Comparison of ENCODE assay signal across 9 mouse cellular contexts in the genomic region with DNA sequence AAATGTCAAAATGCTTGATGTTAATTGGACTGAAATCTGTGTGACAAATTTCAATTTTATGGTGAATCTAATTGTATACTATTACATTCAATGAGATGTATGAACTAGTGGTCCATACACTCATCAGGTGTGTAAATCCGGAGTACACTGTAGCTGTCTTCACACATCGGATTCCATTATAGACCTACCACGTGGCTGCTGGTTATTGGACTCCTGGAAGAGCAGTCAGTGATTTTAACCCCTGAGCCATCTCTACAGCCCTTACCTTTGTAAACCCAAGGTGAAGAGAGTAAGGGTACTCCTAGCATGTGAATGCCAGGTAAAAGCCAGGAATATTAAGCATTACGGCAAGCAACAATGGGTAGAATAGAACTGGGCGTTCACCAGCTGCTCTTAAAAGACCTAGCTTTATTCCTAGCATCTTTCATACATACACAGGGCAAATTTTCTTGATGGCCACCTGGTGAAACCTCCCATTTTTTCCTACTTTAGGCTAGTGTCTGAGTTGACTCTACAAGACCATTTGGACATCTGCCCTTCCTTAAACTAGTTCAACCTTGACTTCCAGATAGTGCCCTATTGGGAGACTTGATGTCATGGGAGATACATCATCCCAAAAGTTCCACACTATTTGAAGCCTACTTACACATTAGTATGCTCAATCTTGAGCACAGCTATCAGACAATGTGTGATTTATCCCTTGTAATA. TPM values are rescaled to one million over a fixed set of nuclear protein-coding genes. Genes with fewer than 3 reads are reported as not detected.
DNase-seq lines count a peak whose midpoint lies in the region; ATAC-seq and TF ChIP-seq lines count a peak whose summit lies in the region.
"Had no signal": no experiment of that assay in that cellular context is flagged by ENCODE, and none has a peak within 500 bp of the region (broad histone marks: within the 10 kb centered on the region; RNA-seq: fewer than 3 reads in every experiment).

No protein-coding gene starts in this region.

- peaks cover 46 to 61% of the 10 kb centered on the region in 2 experiments for H3K36me3 ChIP-seq in CH12.LX (replicated peaks in 1 of 2; ENCODE audit: control insufficient read depth in 1 of 2, insufficient read depth in 1 of 2, low read length in 1 of 2)
- H3K36me3 ChIP-seq in forebrain, embryonic 16.5 days (ENCODE audit: control insufficient read depth, insufficient read depth), result peaks cover 33% of the 10 kb centered on the region

- dilution Hi-C loops in CH12.LX (cut with MboI; ENCODE audit: extremely low pct_ligation_motif_present, extremely low pct_unique_long_range_greater_than_20kb, low sequenced_read_pairs), result no loop called here

- no peak overlapping the region for H3K4me3 ChIP-seq in CH12.LX (replicated peaks in 1 of 3; ENCODE audit: low read depth in 2 of 3, low read length in 2 of 3, poor library complexity in 1 of 3)
- no peak overlapping the region for H3K4me3 ChIP-seq in forebrain, embryonic 16.5 days (replicated peaks; ENCODE audit: low read length)

- no peak for TF ChIP-seq EP300 in CH12.LX (IDR thresholded peaks at IDR 0.05; ENCODE audit: low read length)

- H3K9me3 ChIP-seq in CH12.LX (replicated peaks; ENCODE audit: low read length), result no peaks in the 10 kb centered on the region
- H3K9me3 ChIP-seq in forebrain, embryonic 16.5 days (ENCODE audit: control insufficient read depth, low read length), result no peaks in the 10 kb centered on the region

- in situ Hi-C loops in CH12.LX (cut with MboI; ENCODE audit: low pct_ligation_motif_present, low pct_unique_long_range_greater_than_20kb, low sequenced_read_pairs), result no loop called here

- no peak overlapping the region for H3K27ac ChIP-seq in CH12.LX (ENCODE audit: insufficient read depth, low read depth)
- H3K27ac ChIP-seq in forebrain, embryonic 16.5 days (ENCODE audit: low read length), result no peak overlapping the region

- no peak overlapping the region for H3K9ac ChIP-seq in CH12.LX (ENCODE audit: insufficient read depth, low read depth)
- H3K9ac ChIP-seq in forebrain, embryonic 16.5 days (replicated peaks; ENCODE audit: low read depth, low read length), result no peak overlapping the region

- H3K4me1 ChIP-seq in CH12.LX (ENCODE audit: control insufficient read depth in 1 of 2, insufficient read depth in 2 of 2), result peaks cover 0 to 26% of the 10 kb centered on the region in 2 experiments; a peak in 2 of 4 replicates
- H3K4me1 ChIP-seq in forebrain, embryonic 16.5 days (replicated peaks; ENCODE audit: control insufficient read depth, insufficient read depth, low read length), result peaks cover 3% of the 10 kb centered on the region; the same call in 1 of the 2 replicates

- peaks cover 11% of the 10 kb centered on the region for H3K79me2 ChIP-seq in CH12.LX (replicated peaks; ENCODE audit: control insufficient read depth, extremely low read depth, insufficient read depth, poor library complexity, severe bottlenecking)

- 34% methylated on average over 5 of the region's 5 CpGs for WGBS in forebrain, embryonic 16.5 days

- DNase-seq in 3T3-L1 (ENCODE audit: low read depth, low spot score) (peak; percentile 73), CH12.LX (ENCODE audit: extremely low read depth) (peak; percentile 55)
- DNase-seq in natural killer cell, adult 2 months (ENCODE audit: low spot score in 2 of 2), result no peak
- DNase-seq in thymus, postnatal 0 days (ENCODE audit: low spot score), result no peak
- DNase-seq in left cerebral cortex, adult 9 months (ENCODE audit: low spot score in 2 of 2), result no peak
- DNase-seq: kidney, postnatal 36 days had no signal

- TF ChIP-seq CTCF in CH12.LX (conservative IDR thresholded peaks at IDR 0.05 in 1 of 2, IDR thresholded peaks at IDR 0.05 in 1 of 2; ENCODE audit: low read depth in 2 of 2, low read length in 2 of 2), result no peak

- peak; percentile 56 for TF ChIP-seq POLR2A in CH12.LX (IDR thresholded peaks at IDR 0.05; ENCODE audit: low read depth, low read length)

- no peak for TF ChIP-seq RAD21 in CH12.LX (IDR thresholded peaks at IDR 0.05; ENCODE audit: low read depth, low read length)

- no peaks in the 10 kb centered on the region for H3K27me3 ChIP-seq in CH12.LX (replicated peaks)
- no peaks in the 10 kb centered on the region for H3K27me3 ChIP-seq in forebrain, embryonic 16.5 days (replicated peaks; ENCODE audit: control insufficient read depth, insufficient read depth, low read length)

- H3K4me2 ChIP-seq in CH12.LX (ENCODE audit: insufficient read depth, low read depth, poor library complexity, severe bottlenecking), result no peak overlapping the region
- no peak overlapping the region for H3K4me2 ChIP-seq in forebrain, embryonic 16.5 days (ENCODE audit: low read length)

- ATAC-seq in forebrain, embryonic 16.5 days, result peak; percentile 19; the same call in 1 of the 2 replicates
- peak; percentile 18 for ATAC-seq in megakaryocyte progenitor cell, adult 5-6 weeks (replicated peaks; ENCODE audit: poor library complexity)
- ATAC-seq in cerebellum, adult (ENCODE audit: insufficient number of reproducible peaks, low FRiP score, low TSS enrichment), result no peak

TF ChIP-seq in CH12.LX, 34 proteins besides CTCF, POLR2A, EP300 and RAD21:
- TF ChIP-seq MEF2A (IDR thresholded peaks at IDR 0.05; ENCODE audit: borderline replicate concordance, low read depth, low read length) (no peak), MXI1 (IDR thresholded peaks at IDR 0.05; ENCODE audit: low read depth, low read length) (no peak), JUN (IDR thresholded peaks at IDR 0.05; ENCODE audit: insufficient read depth, low read depth, low read length) (no peak), PAX5 (IDR thresholded peaks at IDR 0.05; ENCODE audit: low read length) (no peak), UBTF (IDR thresholded peaks at IDR 0.05; ENCODE audit: low read depth, low read length) (no peak), ELF1 (IDR thresholded peaks at IDR 0.05; ENCODE audit: low read depth, low read length) (no peak), USF2 (conservative IDR thresholded peaks at IDR 0.05; ENCODE audit: low read depth, low read length) (no peak), MAX (IDR thresholded peaks at IDR 0.05; ENCODE audit: low read length) (no peak), ZC3H11A (IDR thresholded peaks at IDR 0.05; ENCODE audit: low read depth, low read length) (no peak)
TF ChIP-seq in CH12.LX: peak in this region for 0.

RNA-seq across cellular contexts. Expression of gene Hnrnpa2b1, which starts 10.2 kb away (rescaled TPM):
- total RNA-seq in CH12.LX (2012; rRNA removed), result 500 and 668 TPM in 2 replicates
- 710 and 855 TPM in 2 replicates for total RNA-seq in CH12.LX (2014; rRNA removed)
- polyA plus RNA-seq in CH12.LX (2012; ENCODE audit: insufficient read length, low read depth), result 1,854 and 1,994 TPM in 2 replicates
- 1,940 and 1,995 TPM in 2 replicates for polyA plus RNA-seq in forebrain, embryonic 16.5 days (2015; fragmentation: Nextera tagmentation; extraction: Ambion mirVana)
- 1,568 and 1,722 TPM in 2 replicates for total RNA-seq in megakaryocyte progenitor cell, adult 5-6 weeks (2015)
- total RNA-seq in megakaryocyte progenitor cell, adult 5-6 weeks (2017), result 1,303 and 1,754 TPM in 2 replicates
- polyA plus RNA-seq in thymus, postnatal 0 days (2015; fragmentation: Nextera tagmentation; extraction: Ambion mirVana), result 1,688 and 1,855 TPM in 2 replicates

RNA-seq across cellular contexts. Expression of gene Cbx3, which starts 10.7 kb away (rescaled TPM):
- 145 and 199 TPM in 2 replicates for total RNA-seq in CH12.LX (2012; rRNA removed)
- total RNA-seq in CH12.LX (2014; rRNA removed), result 300 and 350 TPM in 2 replicates
- 197 and 258 TPM in 2 replicates for polyA plus RNA-seq in CH12.LX (2012; ENCODE audit: insufficient read length, low read depth)
- polyA plus RNA-seq in forebrain, embryonic 16.5 days (2015; fragmentation: Nextera tagmentation; extraction: Ambion mirVana), result 537 and 587 TPM in 2 replicates
- total RNA-seq in megakaryocyte progenitor cell, adult 5-6 weeks (2015), result 277 and 292 TPM in 2 replicates
- 426 and 503 TPM in 2 replicates for total RNA-seq in megakaryocyte progenitor cell, adult 5-6 weeks (2017)
- 674 and 686 TPM in 2 replicates for polyA plus RNA-seq in thymus, postnatal 0 days (2015; fragmentation: Nextera tagmentation; extraction: Ambion mirVana)

RNA-seq across cellular contexts. Expression of gene Nfe2l3, which starts 27.0 kb away (rescaled TPM):
- 0.17 and 0.21 TPM in 2 replicates for total RNA-seq in CH12.LX (2012; rRNA removed)
- not detected in 2 replicates for total RNA-seq in CH12.LX (2014; rRNA removed)
- 0.14 and 0.38 TPM in 2 replicates for polyA plus RNA-seq in CH12.LX (2012; ENCODE audit: insufficient read length, low read depth)
- 14.2 and 16.1 TPM in 2 replicates for polyA plus RNA-seq in forebrain, embryonic 16.5 days (2015; fragmentation: Nextera tagmentation; extraction: Ambion mirVana)
- not detected in 2 replicates for total RNA-seq in megakaryocyte progenitor cell, adult 5-6 weeks (2015)
- 0.30 TPM in 1 of 2 replicates, not detected in the other for total RNA-seq in megakaryocyte progenitor cell, adult 5-6 weeks (2017)
- 15.0 and 15.6 TPM in 2 replicates for polyA plus RNA-seq in thymus, postnatal 0 days (2015; fragmentation: Nextera tagmentation; extraction: Ambion mirVana)

Comparison
In these comparisons a context has a peak if more than half of its experiments do, and no peak if none do; other contexts are left out.
1. DNase-seq: peak in 3T3-L1 (single experiment) and CH12.LX (single experiment); none in natural killer cell, adult 2 months (0 of 2), thymus, postnatal 0 days (single experiment) and left cerebral cortex, adult 9 months (0 of 2).
2. RNA of gene Nfe2l3, which starts 27.0 kb away (polyA plus RNA-seq): 15.0 to 15.6 TPM in thymus, postnatal 0 days and 14.2 to 16.1 TPM in forebrain, embryonic 16.5 days; 0.14 to 0.38 TPM in CH12.LX; every median in the first group is over 10 times any median in the second.